Mouse (Mus musculus) megakaryocyte-erythroid progenitor cell, adult 5-6 weeks (primary cell): ENCODE data around the gene Ppp1r10. TPM values are rescaled to one million over a fixed set of nuclear protein-coding genes. Genes with fewer than 3 reads are reported as not detected.
A peak's percentile ranks its signal among the peaks of the same experiment; 100 is the strongest.

ENCODE experiments used
- ATAC-seq: replicated peaks from 2 replicates; pipeline ENCODE4 v1.8.0; 2016; ENCODE audit warnings: mild to moderate bottlenecking, inconsistent platforms; ENCODE audit not compliant: severe bottlenecking, poor library complexity, low FRiP score, low TSS enrichment
- total RNA-seq, 2 experiments: library from RNA; stranded (forward) in 1 of 2; stranded (reverse) in 1 of 2; fragments of 200-1000, 215-1000 nt in 1 of 2; fragments of >200 nt in 1 of 2; fragmentation: Nextera tagmentation in 1 of 2; gene quantifications; 2 replicates each; pipeline ENCODE4 v1.2.3; 2014 to 2017

The Ppp1r10 gene
- total RNA-seq, 2 experiments from 2014 or later = 80.8 to 103 TPM

- peak; percentile 56 for ATAC-seq
Observed at GRCm38 (mm10) chr17:35897644-35898573, 18.3 kb upstream of the Ppp1r10 start.

- no peak for ATAC-seq
Observed at GRCm38 (mm10) chr17:35900636-35901035, 15.6 kb upstream of the Ppp1r10 start.

GRCm38 (mm10) chr17:35903343-35903991, 12.8 kb upstream of the Ppp1r10 start:
- peak; percentile 53 for ATAC-seq

- ATAC-seq = 0 out of 2 replicates have a peak, but pooled peaks have one; percentile 5
Observed at GRCm38 (mm10) chr17:35903992-35904355, 12.3 kb upstream of the Ppp1r10 start.

- ATAC-seq = no peak
Observed at GRCm38 (mm10) chr17:35905587-35905986, 10.6 kb upstream of the Ppp1r10 start.

- ATAC-seq = no peak
Observed at GRCm38 (mm10) chr17:35907609-35908008, 8.6 kb upstream of the Ppp1r10 start.

GRCm38 (mm10) chr17:35909186-35909918, 6.9 kb upstream of the Ppp1r10 start:
- ATAC-seq = peak; percentile 18

GRCm38 (mm10) chr17:35909919-35910369, 6.3 kb upstream of the Ppp1r10 start, which contains the start of gene Atat1:
TSS of gene Atat1 (minus strand) at chr17:35910075.
- ATAC-seq = peak; percentile 88

GRCm38 (mm10) chr17:35914975-35915374, 1.3 kb upstream of the Ppp1r10 start:
- no peak for ATAC-seq

- peak; percentile 3; the same call in 1 of the 2 replicates for ATAC-seq
Observed at GRCm38 (mm10) chr17:35915538-35916296, 517 bp upstream of the Ppp1r10 start.

- no peak for ATAC-seq
Observed at GRCm38 (mm10) chr17:35917143-35917462, 869 bp downstream of the Ppp1r10 start.

GRCm38 (mm10) chr17:35917463-35918251, 1.4 kb downstream of the Ppp1r10 start:
- ATAC-seq = no peak

GRCm38 (mm10) chr17:35918276-35919059, 2.2 kb downstream of the Ppp1r10 start:
- no peak for ATAC-seq

GRCm38 (mm10) chr17:35919060-35919715, 3.0 kb downstream of the Ppp1r10 start:
- peak; percentile 45 for ATAC-seq

- peak; percentile 10 for ATAC-seq
Observed at GRCm38 (mm10) chr17:35919864-35920301, 3.6 kb downstream of the Ppp1r10 start.

GRCm38 (mm10) chr17:35920384-35920783, 4.2 kb downstream of the Ppp1r10 start:
- ATAC-seq = no peak
